Mouse (Mus musculus): Measurements from ENCODE around the gene Mrps21. TPM values are rescaled to one million over a fixed set of nuclear protein-coding genes. Genes with fewer than 3 reads are reported as not detected.
"Not testable (repeated sequence)": the region's sequence is repeated elsewhere in the genome, so short reads cannot be mapped to it uniquely, and the experiment has no call there.

Gene Mrps21
- polyA plus RNA-seq (2015; fragmentation: Nextera tagmentation; extraction: Ambion mirVana), result 327 and 348 TPM in 2 replicates

DNA sequence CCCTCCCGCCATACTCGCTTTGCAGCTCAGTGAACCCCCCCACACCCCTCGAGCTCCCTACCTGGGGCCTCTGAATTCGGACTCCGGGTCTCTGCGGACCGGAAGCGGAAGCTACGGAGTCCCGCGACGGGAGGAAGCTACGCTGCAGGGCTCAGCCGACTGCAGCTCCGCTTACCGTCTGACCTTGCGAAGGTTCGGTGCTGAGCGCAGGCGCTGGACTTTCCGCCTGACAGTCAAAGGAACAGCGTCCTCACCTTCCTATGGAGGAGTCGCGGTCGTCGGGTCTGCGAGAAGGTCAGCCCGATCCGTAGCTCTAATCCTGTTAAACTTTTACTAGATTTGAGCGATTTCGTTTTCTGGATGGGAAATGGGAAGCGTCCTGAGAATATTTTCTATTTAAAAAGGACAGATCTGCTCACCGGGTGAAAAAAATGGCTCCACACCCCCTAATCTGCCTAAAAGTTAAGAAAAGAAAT lies at the start of gene Mrps21:
Gene Mrps21 (minus strand): TSS at position 128 of the 476 bp plus-strand sequence.
- H3K36me3 ChIP-seq, result peaks cover 30% of the 10 kb centered on the region
- no peaks in the 10 kb centered on the region for H3K27me3 ChIP-seq
- H3K4me2 ChIP-seq, result peak within 1 kb of the TSS; percentile 88
- H3K9me3 ChIP-seq, result no peaks in the 10 kb centered on the region
- peak within 1 kb of the TSS; percentile 84 for H3K9ac ChIP-seq
- WGBS, result under 1% methylated on average over 33 of the region's 33 CpGs
- H3K27ac ChIP-seq (replicated peaks), result peak within 1 kb of the TSS; percentile 87
- ATAC-seq (ENCODE audit: low read depth), result peak; percentile 95
- H3K4me1 ChIP-seq (replicated peaks), result peaks cover 25% of the 10 kb centered on the region
- H3K4me3 ChIP-seq, result peak within 1 kb of the TSS; percentile 79

DNA sequence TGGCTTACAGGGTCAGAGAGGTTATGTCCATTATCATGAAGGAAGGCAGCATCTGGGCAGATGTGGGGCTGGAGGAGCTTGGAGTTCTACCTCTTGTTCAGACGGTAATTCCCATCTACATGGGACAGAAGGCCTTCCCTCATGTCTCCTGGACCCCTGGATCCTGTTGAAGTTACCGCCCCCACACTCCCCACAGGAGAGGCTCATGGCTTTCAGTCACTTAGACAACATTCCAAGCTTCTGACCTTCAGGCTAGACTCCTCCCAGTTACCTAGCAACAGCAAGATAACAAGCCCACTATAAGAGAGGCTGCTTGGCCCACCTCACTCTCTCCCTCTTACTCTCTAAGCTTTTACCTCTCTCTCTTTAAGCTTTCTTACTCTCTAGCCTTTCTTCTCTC lies 49.2 kb upstream of the Mrps21 start:
- not testable (repeated sequence) for H3K4me2 ChIP-seq; H3K4me3 ChIP-seq; H3K36me3 ChIP-seq; H3K9me3 ChIP-seq; H3K27me3 ChIP-seq; H3K4me1 ChIP-seq (replicated peaks); ATAC-seq (ENCODE audit: low read depth); H3K27ac ChIP-seq (replicated peaks); H3K9ac ChIP-seq
- WGBS, result 54% methylated on average over 2 of the region's 2 CpGs

- Histone ChIP-seq H3K27ac (replicated peaks) (no peak overlapping the region), H3K9me3 (no peaks in the 10 kb centered on the region), H3K4me3 (no peak overlapping the region), H3K4me2 (no peak overlapping the region), H3K27me3 (no peaks in the 10 kb centered on the region), H3K9ac (no peak overlapping the region), H3K4me1 (replicated peaks) (no peaks in the 10 kb centered on the region), H3K36me3 (no peaks in the 10 kb centered on the region)
- WGBS, result 72% methylated on average over 7 of the region's 7 CpGs
- no peak for ATAC-seq (ENCODE audit: low read depth)
Measured at GRCm38 (mm10) chr3:95916760-95917159, 45.4 kb upstream of the Mrps21 start.

GRCm38 (mm10) chr3:95914706-95915105 lies 43.4 kb upstream of the Mrps21 start:
- no peaks in the 10 kb centered on the region for H3K27me3 ChIP-seq
- no peaks in the 10 kb centered on the region for H3K36me3 ChIP-seq
- WGBS, result 95% methylated on average over 4 of the region's 4 CpGs
- H3K4me3 ChIP-seq, result no peak overlapping the region
- no peak overlapping the region for H3K9ac ChIP-seq
- H3K4me1 ChIP-seq (replicated peaks), result no peaks in the 10 kb centered on the region
- H3K27ac ChIP-seq (replicated peaks), result no peak overlapping the region
- H3K9me3 ChIP-seq, result no peaks in the 10 kb centered on the region
- H3K4me2 ChIP-seq, result no peak overlapping the region
- ATAC-seq (ENCODE audit: low read depth), result no peak

- ATAC-seq (ENCODE audit: low read depth), result no peak
Measured at GRCm38 (mm10) chr3:95907613-95908012, 36.3 kb upstream of the Mrps21 start.

GRCm38 (mm10) chr3:95906860-95907259 lies 35.5 kb upstream of the Mrps21 start:
- Histone ChIP-seq H3K27ac (replicated peaks) (no peak overlapping the region), H3K27me3 (peaks cover 27% of the 10 kb centered on the region), H3K9ac (no peak overlapping the region), H3K4me1 (replicated peaks) (peaks cover 36% of the 10 kb centered on the region), H3K4me3 (peak overlapping the region; percentile 10; the same call in 1 of the 2 replicates), H3K36me3 (no peaks in the 10 kb centered on the region), H3K4me2 (peak overlapping the region; percentile 76), H3K9me3 (no peaks in the 10 kb centered on the region)
- ATAC-seq (ENCODE audit: low read depth), result no peak
- under 1% methylated on average over 12 of the region's 12 CpGs for WGBS

More at GRCm38 (mm10) chr3:95907613-95908012, 36.3 kb upstream of the Mrps21 start:
- Histone ChIP-seq H3K9ac (no peak overlapping the region), H3K4me1 (replicated peaks) (peaks cover 36% of the 10 kb centered on the region), H3K36me3 (no peaks in the 10 kb centered on the region), H3K4me2 (no peak overlapping the region), H3K4me3 (no peak overlapping the region), H3K27me3 (peaks cover 27% of the 10 kb centered on the region), H3K27ac (replicated peaks) (no peak overlapping the region), H3K9me3 (no peaks in the 10 kb centered on the region)
- 53% methylated on average over 4 of the region's 4 CpGs for WGBS

GRCm38 (mm10) chr3:95905940-95906492 lies 34.7 kb upstream of the Mrps21 start:
- WGBS, result 0% methylated on average over 12 of the region's 12 CpGs
- Histone ChIP-seq H3K4me2 (peak overlapping the region; percentile 76), H3K27ac (replicated peaks) (no peak overlapping the region), H3K9me3 (no peaks in the 10 kb centered on the region), H3K4me1 (replicated peaks) (peaks cover 36% of the 10 kb centered on the region), H3K9ac (peak overlapping the region; percentile 60; the same call in 1 of the 2 replicates), H3K27me3 (peaks cover 27% of the 10 kb centered on the region), H3K36me3 (no peaks in the 10 kb centered on the region), H3K4me3 (peak overlapping the region; percentile 38; the same call in 1 of the 2 replicates)
- ATAC-seq (ENCODE audit: low read depth), result no peak

DNA sequence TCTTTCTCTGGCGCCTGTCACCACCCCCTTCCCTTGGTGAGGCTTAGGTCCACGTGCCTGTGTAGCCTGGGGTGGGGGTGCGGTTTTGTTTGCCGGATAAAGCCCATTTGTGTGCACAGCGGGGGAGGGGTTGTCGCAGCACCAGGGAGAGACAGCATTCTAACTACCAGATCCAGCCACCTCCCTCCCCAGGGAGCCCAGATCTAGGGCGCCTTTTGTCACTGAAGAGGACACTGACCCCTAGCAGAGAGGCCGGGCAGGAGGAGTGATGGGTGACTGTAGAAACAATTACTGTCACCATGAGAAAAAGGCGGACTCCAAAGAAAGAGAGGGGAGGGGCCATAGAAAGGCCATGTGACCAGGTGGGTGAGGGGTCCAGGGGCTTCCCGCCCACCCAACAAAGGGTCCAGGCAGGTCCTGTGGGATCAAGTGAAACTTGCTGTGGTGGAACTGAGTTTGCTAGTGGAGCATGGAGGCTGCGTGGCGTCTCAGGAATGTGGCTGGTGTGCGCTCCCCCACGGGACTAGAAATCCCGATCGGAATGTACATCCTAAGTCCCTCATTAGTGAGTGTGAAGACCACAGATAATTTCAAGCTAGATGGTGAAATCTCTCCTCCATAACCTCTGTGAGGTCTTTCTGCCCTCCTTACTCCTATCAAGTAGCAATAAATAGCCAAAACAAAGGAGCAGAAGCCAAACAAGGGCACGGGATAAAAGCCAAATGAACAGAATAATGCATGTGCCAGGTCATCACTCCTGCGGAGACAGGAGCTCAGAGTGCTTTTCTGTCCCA lies 34.0 kb upstream of the Mrps21 start:
- Histone ChIP-seq H3K4me1 (replicated peaks) (peaks cover 36% of the 10 kb centered on the region), H3K27me3 (peaks cover 27% of the 10 kb centered on the region), H3K27ac (replicated peaks) (no peak overlapping the region), H3K4me2 (peak overlapping the region; percentile 76), H3K4me3 (peak overlapping the region; percentile 38), H3K9me3 (no peaks in the 10 kb centered on the region), H3K36me3 (no peaks in the 10 kb centered on the region), H3K9ac (peak overlapping the region; percentile 60)
- ATAC-seq (ENCODE audit: low read depth), result peak; percentile 46; the same call in 1 of the 2 replicates
- WGBS, result under 1% methylated on average over 18 of the region's 18 CpGs

DNA sequence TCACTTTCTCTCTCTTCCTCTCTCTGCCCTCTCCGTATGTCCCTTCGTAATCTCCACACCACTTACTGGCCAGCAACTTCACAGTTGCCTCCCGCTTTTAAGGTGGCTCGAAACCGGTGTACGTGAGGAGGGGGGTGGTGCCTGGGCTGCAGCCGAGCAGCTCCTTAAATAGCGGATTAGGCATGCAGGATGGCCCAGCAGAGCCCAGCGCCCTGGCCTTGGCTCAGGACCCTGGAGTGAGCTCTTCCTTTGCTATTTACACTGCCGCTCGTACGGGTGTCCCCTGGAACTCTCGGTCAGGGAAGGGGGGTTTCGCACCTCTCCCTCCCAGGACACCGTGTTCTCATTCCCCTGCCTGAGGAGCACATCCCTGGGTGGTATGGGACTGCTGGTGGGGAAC lies 33.2 kb upstream of the Mrps21 start, which contains the start of gene Car14:
Gene Car14 (minus strand): TSS at position 124 of the 400 bp plus-strand sequence.
- H3K4me1 ChIP-seq (replicated peaks), result peaks cover 36% of the 10 kb centered on the region
- H3K4me3 ChIP-seq, result peak within 1 kb of the TSS; percentile 38
- no peaks in the 10 kb centered on the region for H3K36me3 ChIP-seq
- 1% methylated on average over 15 of the region's 15 CpGs for WGBS
- H3K9ac ChIP-seq, result peak within 1 kb of the TSS; percentile 60
- ATAC-seq (ENCODE audit: low read depth), result 0 out of 2 replicates have a peak, but pooled peaks have one; percentile 15
- no peak within 1 kb of the TSS for H3K27ac ChIP-seq (replicated peaks)
- no peaks in the 10 kb centered on the region for H3K9me3 ChIP-seq
- H3K27me3 ChIP-seq, result peaks cover 27% of the 10 kb centered on the region
- peak within 1 kb of the TSS; percentile 76 for H3K4me2 ChIP-seq

- H3K4me2 ChIP-seq, result peak overlapping the region; percentile 76
- peaks cover 27% of the 10 kb centered on the region for H3K27me3 ChIP-seq
- H3K9me3 ChIP-seq, result no peaks in the 10 kb centered on the region
- 1% methylated on average over 15 of the region's 15 CpGs for WGBS
- H3K4me3 ChIP-seq, result peak overlapping the region; percentile 38
- no peak for ATAC-seq (ENCODE audit: low read depth)
- peaks cover 36% of the 10 kb centered on the region for H3K4me1 ChIP-seq (replicated peaks)
- H3K9ac ChIP-seq, result 0 out of 2 replicates have a peak overlapping the region, but pooled peaks have one; percentile 34
- H3K36me3 ChIP-seq, result no peaks in the 10 kb centered on the region
- no peak overlapping the region for H3K27ac ChIP-seq (replicated peaks)
Measured at GRCm38 (mm10) chr3:95903753-95904502, 32.6 kb upstream of the Mrps21 start.

DNA sequence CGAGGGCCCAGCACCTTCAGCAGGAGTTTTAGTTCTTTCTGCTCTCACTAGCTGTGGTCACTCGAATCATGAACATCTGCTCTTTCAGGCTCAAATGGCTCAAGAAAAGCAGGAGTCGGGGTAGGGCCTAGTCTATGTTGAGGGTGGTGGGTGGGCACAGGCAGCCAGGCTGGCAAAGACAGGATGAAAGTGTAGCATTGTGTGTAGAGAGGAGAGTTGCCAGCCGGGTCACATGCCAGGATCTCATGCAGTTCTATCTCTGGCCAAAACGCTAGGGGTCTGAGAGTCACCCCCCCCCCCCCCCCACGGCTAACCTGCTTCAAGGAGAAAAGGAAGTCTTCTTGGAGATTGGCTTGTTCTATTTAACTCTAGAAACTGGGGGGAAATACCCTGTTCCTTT lies 31.3 kb upstream of the Mrps21 start:
- no peak overlapping the region for H3K4me2 ChIP-seq
- ATAC-seq (ENCODE audit: low read depth), result no peak
- WGBS, result 41% methylated on average over 6 of the region's 6 CpGs
- peaks cover 36% of the 10 kb centered on the region for H3K4me1 ChIP-seq (replicated peaks)
- peaks cover 4% of the 10 kb centered on the region; the same call in 1 of the 2 replicates for H3K36me3 ChIP-seq
- peaks cover 24% of the 10 kb centered on the region for H3K27me3 ChIP-seq
- peak overlapping the region; percentile 8; the same call in 1 of the 2 replicates for H3K9ac ChIP-seq
- H3K9me3 ChIP-seq, result no peaks in the 10 kb centered on the region
- H3K27ac ChIP-seq (replicated peaks), result no peak overlapping the region
- no peak overlapping the region for H3K4me3 ChIP-seq

DNA sequence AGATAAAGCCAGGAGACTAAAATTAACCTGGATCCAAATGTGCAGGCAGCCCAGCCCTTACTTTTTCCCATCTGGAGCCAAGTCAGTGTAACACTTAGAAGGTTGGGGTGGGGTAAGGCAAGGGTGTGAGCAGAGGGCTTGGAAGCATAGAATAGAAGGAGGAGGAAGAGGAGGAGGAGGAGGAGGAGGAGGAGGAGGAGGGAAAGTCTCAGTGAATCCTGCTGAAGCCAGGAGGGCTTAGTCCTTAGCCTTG lies 31.0 kb upstream of the Mrps21 start:
- no peak overlapping the region for H3K4me2 ChIP-seq
- no peaks in the 10 kb centered on the region for H3K9me3 ChIP-seq
- no peak overlapping the region for H3K27ac ChIP-seq (replicated peaks)
- peaks cover 36% of the 10 kb centered on the region for H3K4me1 ChIP-seq (replicated peaks)
- no peak overlapping the region for H3K4me3 ChIP-seq
- ATAC-seq (ENCODE audit: low read depth), result no peak
- H3K9ac ChIP-seq, result peak overlapping the region; percentile 8; the same call in 1 of the 2 replicates
- H3K27me3 ChIP-seq, result peaks cover 21% of the 10 kb centered on the region
- peaks cover 7% of the 10 kb centered on the region; the same call in 1 of the 2 replicates for H3K36me3 ChIP-seq

Data from neural tube, embryonic 13.5 days (tissue).